Mouse (Mus musculus): Measurements from ENCODE around the gene Rnf212b. TPM values are rescaled to one million over a fixed set of nuclear protein-coding genes. Genes with fewer than 3 reads are reported as not detected.

Rnf212b gene
- polyA plus RNA-seq, 1 experiment = not detected

GRCm38 (mm10) chr14:54809668-54810033 lies 4.3 kb upstream of the Rnf212b start:
- Histone ChIP-seq H3K79me3 (ENCODE audit: low read depth) (no peaks in the 10 kb centered on the region), H3K36me3 (ENCODE audit: control insufficient read depth, insufficient read depth) (no peaks in the 10 kb centered on the region), H3K27me3 (ENCODE audit: control insufficient read depth, insufficient read depth, insufficient read length) (peaks cover 14% of the 10 kb centered on the region), H3ac (ENCODE audit: control insufficient read depth, insufficient read length, low read depth) (no peak overlapping the region), H3K4me3 (ENCODE audit: insufficient read depth, poor library complexity, severe bottlenecking) (no peak overlapping the region), H3K79me2 (ENCODE audit: control insufficient read depth, insufficient read depth) (no peaks in the 10 kb centered on the region)
- TF ChIP-seq FOSL1 (IDR thresholded peaks at IDR 0.05; ENCODE audit: insufficient read depth, low read length, poor library complexity, severe bottlenecking) (no peak), MAX (IDR thresholded peaks at IDR 0.05) (no peak), MYOG (IDR thresholded peaks at IDR 0.05; ENCODE audit: control insufficient read depth, extremely low read depth, insufficient read length) (no peak), CTCF (IDR thresholded peaks at IDR 0.05; ENCODE audit: control insufficient read depth, insufficient read depth, insufficient read length) (no peak), USF1 (IDR thresholded peaks at IDR 0.05; ENCODE audit: low read depth) (no peak), MYOD1 (IDR thresholded peaks at IDR 0.05; ENCODE audit: control insufficient read depth, insufficient read length, low read depth) (no peak), CEBPB (IDR thresholded peaks at IDR 0.05; ENCODE audit: low read depth) (no peak)

- no peak for TF ChIP-seq MYOG (IDR thresholded peaks at IDR 0.05; ENCODE audit: control insufficient read depth, extremely low read depth, insufficient read length)
These were observed 1.8 kb downstream of the Rnf212b start for GRCm38 (mm10) chr14:54815737-54816136.

GRCm38 (mm10) chr14:54817791-54818190 lies 3.9 kb downstream of the Rnf212b start:
- no peaks in the 10 kb centered on the region for H3K36me3 ChIP-seq (ENCODE audit: control insufficient read depth, insufficient read depth)
- H3K4me3 ChIP-seq (ENCODE audit: insufficient read depth, poor library complexity, severe bottlenecking) = no peak overlapping the region
- H3K79me2 ChIP-seq (ENCODE audit: control insufficient read depth, insufficient read depth) = no peaks in the 10 kb centered on the region
- no peak overlapping the region for H3ac ChIP-seq (ENCODE audit: control insufficient read depth, insufficient read length, low read depth)
- H3K27me3 ChIP-seq (ENCODE audit: control insufficient read depth, insufficient read depth, insufficient read length) = peaks cover 18% of the 10 kb centered on the region
- TF ChIP-seq CTCF (IDR thresholded peaks at IDR 0.05; ENCODE audit: control insufficient read depth, insufficient read depth, insufficient read length) (no peak), USF1 (IDR thresholded peaks at IDR 0.05; ENCODE audit: low read depth) (no peak), FOSL1 (IDR thresholded peaks at IDR 0.05; ENCODE audit: insufficient read depth, low read length, poor library complexity, severe bottlenecking) (no peak), MYOD1 (IDR thresholded peaks at IDR 0.05; ENCODE audit: control insufficient read depth, insufficient read length, low read depth) (no peak), CEBPB (IDR thresholded peaks at IDR 0.05; ENCODE audit: low read depth) (no peak), MAX (IDR thresholded peaks at IDR 0.05) (no peak), MYOG (IDR thresholded peaks at IDR 0.05; ENCODE audit: control insufficient read depth, extremely low read depth, insufficient read length) (no peak)
- H3K79me3 ChIP-seq (ENCODE audit: low read depth) = no peaks in the 10 kb centered on the region

More at GRCm38 (mm10) chr14:54815737-54816136, 1.8 kb downstream of the Rnf212b start:
- Histone ChIP-seq H3K36me3 (ENCODE audit: control insufficient read depth, insufficient read depth) (no peaks in the 10 kb centered on the region), H3K4me3 (ENCODE audit: insufficient read depth, poor library complexity, severe bottlenecking) (no peak overlapping the region), H3ac (ENCODE audit: control insufficient read depth, insufficient read length, low read depth) (no peak overlapping the region), H3K27me3 (ENCODE audit: control insufficient read depth, insufficient read depth, insufficient read length) (peaks cover 14% of the 10 kb centered on the region), H3K79me3 (ENCODE audit: low read depth) (no peaks in the 10 kb centered on the region), H3K79me2 (ENCODE audit: control insufficient read depth, insufficient read depth) (no peaks in the 10 kb centered on the region)

- Histone ChIP-seq H3ac (ENCODE audit: control insufficient read depth, insufficient read length, low read depth) (no peak overlapping the region), H3K36me3 (ENCODE audit: control insufficient read depth, insufficient read depth) (no peaks in the 10 kb centered on the region), H3K27me3 (ENCODE audit: control insufficient read depth, insufficient read depth, insufficient read length) (peaks cover 11% of the 10 kb centered on the region), H3K79me3 (ENCODE audit: low read depth) (no peaks in the 10 kb centered on the region), H3K4me3 (ENCODE audit: insufficient read depth, poor library complexity, severe bottlenecking) (no peak overlapping the region), H3K79me2 (ENCODE audit: control insufficient read depth, insufficient read depth) (no peaks in the 10 kb centered on the region)
- TF ChIP-seq USF1 (IDR thresholded peaks at IDR 0.05; ENCODE audit: low read depth) (no peak), CTCF (IDR thresholded peaks at IDR 0.05; ENCODE audit: control insufficient read depth, insufficient read depth, insufficient read length) (no peak), FOSL1 (IDR thresholded peaks at IDR 0.05; ENCODE audit: insufficient read depth, low read length, poor library complexity, severe bottlenecking) (no peak), MAX (IDR thresholded peaks at IDR 0.05) (no peak), CEBPB (IDR thresholded peaks at IDR 0.05; ENCODE audit: low read depth) (no peak), MYOG (IDR thresholded peaks at IDR 0.05; ENCODE audit: control insufficient read depth, extremely low read depth, insufficient read length) (no peak), MYOD1 (IDR thresholded peaks at IDR 0.05; ENCODE audit: control insufficient read depth, insufficient read length, low read depth) (no peak)
These were observed 8.4 kb downstream of the Rnf212b start for GRCm38 (mm10) chr14:54822301-54822700.

GRCm38 (mm10) chr14:54823716-54824115 lies 9.8 kb downstream of the Rnf212b start:
- H3K79me2 ChIP-seq (ENCODE audit: control insufficient read depth, insufficient read depth) = no peaks in the 10 kb centered on the region
- no peaks in the 10 kb centered on the region for H3K79me3 ChIP-seq (ENCODE audit: low read depth)
- TF ChIP-seq MAX (IDR thresholded peaks at IDR 0.05) = no peak
- no peak for TF ChIP-seq USF1 (IDR thresholded peaks at IDR 0.05; ENCODE audit: low read depth)
- no peak for TF ChIP-seq MYOG (IDR thresholded peaks at IDR 0.05; ENCODE audit: control insufficient read depth, extremely low read depth, insufficient read length)
- no peak for TF ChIP-seq MYOD1 (IDR thresholded peaks at IDR 0.05; ENCODE audit: control insufficient read depth, insufficient read length, low read depth)
- TF ChIP-seq CEBPB (IDR thresholded peaks at IDR 0.05; ENCODE audit: low read depth) = no peak
- no peak for TF ChIP-seq CTCF (IDR thresholded peaks at IDR 0.05; ENCODE audit: control insufficient read depth, insufficient read depth, insufficient read length)
- no peak for TF ChIP-seq FOSL1 (IDR thresholded peaks at IDR 0.05; ENCODE audit: insufficient read depth, low read length, poor library complexity, severe bottlenecking)
- H3K36me3 ChIP-seq (ENCODE audit: control insufficient read depth, insufficient read depth) = no peaks in the 10 kb centered on the region
- H3ac ChIP-seq (ENCODE audit: control insufficient read depth, insufficient read length, low read depth) = no peak overlapping the region
- H3K27me3 ChIP-seq (ENCODE audit: control insufficient read depth, insufficient read depth, insufficient read length) = peaks cover 6% of the 10 kb centered on the region
- H3K4me3 ChIP-seq (ENCODE audit: insufficient read depth, poor library complexity, severe bottlenecking) = no peak overlapping the region

GRCm38 (mm10) chr14:54843461-54843860 lies 29.5 kb downstream of the Rnf212b start:
- Histone ChIP-seq H3K4me3 (ENCODE audit: insufficient read depth, poor library complexity, severe bottlenecking) (no peak overlapping the region), H3K36me3 (ENCODE audit: control insufficient read depth, insufficient read depth) (no peaks in the 10 kb centered on the region), H3K27me3 (ENCODE audit: control insufficient read depth, insufficient read depth, insufficient read length) (no peaks in the 10 kb centered on the region), H3K79me2 (ENCODE audit: control insufficient read depth, insufficient read depth) (no peaks in the 10 kb centered on the region), H3ac (ENCODE audit: control insufficient read depth, insufficient read length, low read depth) (no peak overlapping the region), H3K79me3 (ENCODE audit: low read depth) (no peaks in the 10 kb centered on the region)
- TF ChIP-seq MAX (IDR thresholded peaks at IDR 0.05) (no peak), CTCF (IDR thresholded peaks at IDR 0.05; ENCODE audit: control insufficient read depth, insufficient read depth, insufficient read length) (no peak), MYOD1 (IDR thresholded peaks at IDR 0.05; ENCODE audit: control insufficient read depth, insufficient read length, low read depth) (no peak), CEBPB (IDR thresholded peaks at IDR 0.05; ENCODE audit: low read depth) (no peak)
